Comparison of ENCODE assay signal across 21 mouse cellular contexts in genomic region chr10:51946189-51946588, GRCm38 (mm10).
DNase-seq lines count a peak whose midpoint lies in the region; ATAC-seq and TF ChIP-seq lines count a peak whose summit lies in the region.
"Had no signal": no experiment of that assay in that cellular context is flagged by ENCODE, and none has a peak within 500 bp of the region (broad histone marks: within the 10 kb centered on the region; RNA-seq: fewer than 3 reads in every experiment).

No protein-coding gene starts in this region.

- no peak overlapping the region for H3K9ac ChIP-seq in forebrain, postnatal 0 days
- no peak overlapping the region for H3K9ac ChIP-seq in limb, embryonic 13.5 days
- H3K9ac ChIP-seq in limb, embryonic 14.5 days (ENCODE audit: low read depth, low read length, severe bottlenecking) = no peak overlapping the region
- H3K9ac ChIP-seq: forebrain, embryonic 15.5 days; intestine, embryonic 15.5 days; midbrain, embryonic 15.5 days had no signal

- no peak for DNase-seq in forebrain, postnatal 0 days
- DNase-seq in forebrain, embryonic 10.5 days (ENCODE audit: extremely low spot score, low spot score) = no peak
- no peak for DNase-seq in limb, embryonic 10.5 days (ENCODE audit: low spot score)
- no peak for DNase-seq in limb, embryonic 14.5 days (ENCODE audit: low spot score)
- DNase-seq in adrenal gland, adult 8-10 months = no peak
- no peak for DNase-seq in layer of hippocampus, postnatal 10 days (ENCODE audit: low spot score in 2 of 2)
- DNase-seq: B cell, adult 2 months; cerebellum, adult 11-12 months; kidney, adult 8-10 months; kidney, postnatal 14 days; layer of hippocampus, postnatal 36 days; lung, postnatal 4 days; right cerebral cortex, postnatal 4 days; thymus, adult 18-20 months had no signal

- TF ChIP-seq POLR2A in limb, embryonic 14.5 days (IDR thresholded peaks at IDR 0.05; ENCODE audit: borderline replicate concordance, extremely low read depth, insufficient read depth, insufficient read length) = no peak

- no peak overlapping the region for H3K4me3 ChIP-seq in forebrain, postnatal 0 days (ENCODE audit: low read depth, low read length)
- no peak overlapping the region for H3K4me3 ChIP-seq in forebrain, embryonic 10.5 days
- no peak overlapping the region for H3K4me3 ChIP-seq in limb, embryonic 13.5 days
- H3K4me3 ChIP-seq in limb, embryonic 10.5 days = no peak overlapping the region
- no peak overlapping the region for H3K4me3 ChIP-seq in limb, embryonic 14.5 days (replicated peaks; ENCODE audit: low read length)
- H3K4me3 ChIP-seq: forebrain, embryonic 15.5 days; intestine, embryonic 15.5 days; layer of hippocampus, adult 2 months; midbrain, embryonic 15.5 days had no signal

- no peaks in the 10 kb centered on the region for H3K27me3 ChIP-seq in forebrain, postnatal 0 days (ENCODE audit: insufficient read depth, low read length)
- H3K27me3 ChIP-seq in forebrain, embryonic 10.5 days (ENCODE audit: poor library complexity, severe bottlenecking) = no peaks in the 10 kb centered on the region
- no peaks in the 10 kb centered on the region for H3K27me3 ChIP-seq in limb, embryonic 13.5 days
- H3K27me3 ChIP-seq in limb, embryonic 10.5 days (ENCODE audit: low read depth, poor library complexity, severe bottlenecking) = no peaks in the 10 kb centered on the region
- no peaks in the 10 kb centered on the region for H3K27me3 ChIP-seq in limb, embryonic 14.5 days (ENCODE audit: control insufficient read depth, insufficient read depth, low read length)
- H3K27me3 ChIP-seq: forebrain, embryonic 15.5 days; intestine, embryonic 15.5 days; midbrain, embryonic 15.5 days had no signal

- ATAC-seq in forebrain, postnatal 0 days = 0 out of 2 replicates have a peak, but pooled peaks have one; percentile 14
- 0 out of 2 replicates have a peak, but pooled peaks have one; percentile 13 for ATAC-seq in limb, embryonic 13.5 days (ENCODE audit: low FRiP score, low read depth)
- ATAC-seq in limb, embryonic 14.5 days (ENCODE audit: low FRiP score, low read depth) = 0 out of 2 replicates have a peak, but pooled peaks have one; percentile 21
- ATAC-seq: hindbrain, embryonic 16.5 days; intestine, embryonic 15.5 days; midbrain, embryonic 15.5 days had no signal

- H3K27ac ChIP-seq in forebrain, postnatal 0 days (ENCODE audit: low read depth, low read length) = no peak overlapping the region
- H3K27ac ChIP-seq in forebrain, embryonic 10.5 days = no peak overlapping the region
- H3K27ac ChIP-seq in limb, embryonic 13.5 days = 0 out of 2 replicates have a peak overlapping the region, but pooled peaks have one; percentile 23
- H3K27ac ChIP-seq in limb, embryonic 10.5 days = no peak overlapping the region
- no peak overlapping the region for H3K27ac ChIP-seq in limb, embryonic 14.5 days (replicated peaks; ENCODE audit: low read depth, low read length)
- H3K27ac ChIP-seq: forebrain, embryonic 15.5 days; intestine, embryonic 15.5 days; layer of hippocampus, adult 2 months; midbrain, embryonic 15.5 days had no signal

- no peaks in the 10 kb centered on the region for H3K4me1 ChIP-seq in forebrain, postnatal 0 days (ENCODE audit: insufficient read depth)
- H3K4me1 ChIP-seq in forebrain, embryonic 10.5 days = peaks cover 8% of the 10 kb centered on the region
- H3K4me1 ChIP-seq in limb, embryonic 13.5 days = peaks cover 4% of the 10 kb centered on the region; the same call in 1 of the 2 replicates
- peaks cover 10% of the 10 kb centered on the region for H3K4me1 ChIP-seq in limb, embryonic 10.5 days
- H3K4me1 ChIP-seq in limb, embryonic 14.5 days (ENCODE audit: control insufficient read depth, insufficient read depth, low read length) = 0 out of 2 replicates have a peak, but pooled peaks cover 7% of the 10 kb centered on the region
- H3K4me1 ChIP-seq: intestine, embryonic 15.5 days; midbrain, embryonic 15.5 days had no signal

- no peaks in the 10 kb centered on the region for H3K9me3 ChIP-seq in forebrain, postnatal 0 days (ENCODE audit: low read length)
- H3K9me3 ChIP-seq in forebrain, embryonic 10.5 days = no peaks in the 10 kb centered on the region
- H3K9me3 ChIP-seq in limb, embryonic 13.5 days = no peaks in the 10 kb centered on the region
- H3K9me3 ChIP-seq in limb, embryonic 10.5 days (replicated peaks) = no peaks in the 10 kb centered on the region
- H3K9me3 ChIP-seq in limb, embryonic 14.5 days (ENCODE audit: control insufficient read depth, low read length) = no peaks in the 10 kb centered on the region
- H3K9me3 ChIP-seq: forebrain, embryonic 15.5 days; intestine, embryonic 15.5 days; midbrain, embryonic 15.5 days had no signal

- H3K36me3 ChIP-seq in forebrain, postnatal 0 days (ENCODE audit: insufficient read depth) = no peaks in the 10 kb centered on the region
- no peaks in the 10 kb centered on the region for H3K36me3 ChIP-seq in forebrain, embryonic 10.5 days (replicated peaks)
- no peaks in the 10 kb centered on the region for H3K36me3 ChIP-seq in limb, embryonic 13.5 days
- no peaks in the 10 kb centered on the region for H3K36me3 ChIP-seq in limb, embryonic 10.5 days
- H3K36me3 ChIP-seq in limb, embryonic 14.5 days (ENCODE audit: control insufficient read depth, insufficient read depth, low read length) = no peaks in the 10 kb centered on the region
- H3K36me3 ChIP-seq: forebrain, embryonic 15.5 days; intestine, embryonic 15.5 days; midbrain, embryonic 15.5 days had no signal

- H3K4me2 ChIP-seq in forebrain, postnatal 0 days (ENCODE audit: low read depth) = no peak overlapping the region
- no peak overlapping the region for H3K4me2 ChIP-seq in limb, embryonic 13.5 days (replicated peaks)
- no peak overlapping the region for H3K4me2 ChIP-seq in limb, embryonic 14.5 days (replicated peaks; ENCODE audit: low read depth, low read length, severe bottlenecking)
- H3K4me2 ChIP-seq: forebrain, embryonic 15.5 days; heart, embryonic 11.5 days; intestine, embryonic 15.5 days; midbrain, embryonic 15.5 days had no signal

- no peak for TF ChIP-seq CTCF in forebrain, postnatal 0 days (IDR thresholded peaks at IDR 0.05; ENCODE audit: low read depth)
